Mouse (Mus musculus) lung, adult 2 months (tissue): ENCODE data around the gene Fn3k. TPM values are rescaled to one million over a fixed set of nuclear protein-coding genes. Genes with fewer than 3 reads are reported as not detected.
A peak's percentile ranks its signal among the peaks of the same experiment; 100 is the strongest.

Experiments
- DNase-seq: peaks from one replicate; pipeline ENCODE4 v3.0.0; 2022
- H3K4me1 ChIP-seq: fragments of 200-500 bp; 2 replicates; pipeline ENCODE4 v1.6.1; 2011; ENCODE audit warnings: low read length; ENCODE audit not compliant: control insufficient read depth, insufficient read depth
- H3K4me3 ChIP-seq: fragments of 200-500 bp; replicated peaks from 2 replicates; pipeline ENCODE3; 2011; ENCODE audit warnings: low read depth, mild to moderate bottlenecking, control low read depth, low read length; ENCODE audit errors: extremely low read depth
- CTCF ChIP-seq: fragments of 200-500 bp; IDR thresholded peaks from 2 replicates; pipeline ENCODE4 v1.5.1; 2011; ENCODE audit warnings: mild to moderate bottlenecking, low read length, control low read depth; ENCODE audit not compliant: insufficient read depth
- POLR2A ChIP-seq: fragments of 200-500 bp; IDR thresholded peaks from 2 replicates; pipeline ENCODE4 v1.6.1; 2011; ENCODE audit warnings: low read depth, mild to moderate bottlenecking, control low read depth, low read length, borderline replicate concordance; ENCODE audit errors: extremely low read depth
- WGBS: fragments of 180-500 bp; shearing (Covaris S2); methylation state at CpG from one replicate; pipeline ENCODE4 v1.1.7; 2018; 5-methylcytosine and 5-hydroxymethylcytosine counted together
- polyA plus RNA-seq: library from polyadenylated mRNA; depleted of rRNA; stranded (reverse); fragments of >200 nt; gene quantifications from 2 replicates; pipeline ENCODE4 v1.2.3, GENCODE M21; 2012; rRNA removed

Gene Fn3k
- polyA plus RNA-seq, result 1.7 and 3.3 TPM in 2 replicates

DNA sequence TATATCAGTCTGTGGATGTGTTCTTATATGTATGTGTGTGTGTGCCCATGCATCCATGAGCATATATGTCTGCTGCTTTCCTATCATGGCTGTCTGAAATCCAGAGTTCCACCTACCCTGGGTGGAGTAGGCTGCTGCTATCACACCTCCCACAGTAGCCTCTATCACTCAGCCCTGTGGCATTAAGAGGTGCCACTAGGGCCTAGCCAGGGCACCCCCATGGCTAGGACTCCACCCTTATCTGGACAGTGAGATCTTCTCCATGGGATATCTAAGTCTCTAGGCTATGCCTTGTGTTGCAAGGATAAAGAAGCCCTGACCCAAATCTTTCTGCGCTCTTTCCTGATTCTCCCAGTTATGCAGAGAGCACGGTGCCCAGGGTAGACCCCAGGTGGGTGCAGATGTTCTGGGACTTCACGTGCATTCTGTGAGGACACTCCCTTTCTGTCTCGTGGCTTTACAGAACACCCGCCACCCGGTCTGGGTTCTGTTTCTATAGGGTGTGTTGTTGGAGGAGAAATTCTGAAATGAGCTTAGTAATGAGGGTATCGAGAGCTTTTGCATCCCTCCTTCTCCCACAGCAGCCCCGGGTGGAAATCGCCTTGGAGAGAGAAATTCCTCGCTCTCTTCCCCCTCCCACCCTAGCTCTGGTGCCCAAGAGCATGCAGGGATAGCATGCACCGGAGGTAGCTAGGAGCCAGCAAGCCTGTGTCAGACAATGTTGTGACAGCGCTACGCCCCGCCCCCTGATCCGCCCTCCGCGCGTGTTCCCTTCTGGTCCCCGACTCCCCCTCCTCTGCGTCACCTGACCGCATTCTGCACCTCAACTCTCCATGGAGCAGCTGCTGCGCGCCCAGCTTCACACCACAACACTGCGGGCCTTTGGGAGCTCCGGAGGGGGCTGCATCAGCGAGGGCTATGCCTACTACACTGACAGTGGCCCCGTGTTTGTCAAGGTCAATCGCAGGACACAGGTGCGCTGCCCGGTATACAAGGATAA, at the start of gene Fn3k:
TSS of gene Fn3k (plus strand) at position 758 of the 1,000 bp plus-strand sequence.
- H3K4me3 ChIP-seq, result peak within 1 kb of the TSS; percentile 66
- whole genome bisulfite sequencing, result 6% methylated on average over 30 of the region's 30 CpGs
- peaks cover 4% of the 10 kb centered on the region; the same call in 1 of the 2 replicates for H3K4me1 ChIP-seq
- TF ChIP-seq POLR2A, result peak; percentile 28; the same call in 1 of the 2 replicates
- TF ChIP-seq CTCF, result no peak
- peak; percentile 84 for DNase-seq

GRCm38 (mm10) chr11:121387750-121388553, 46.8 kb upstream of the Fn3k start, which contains the start of gene Rab40b:
Gene Rab40b (minus strand): TSS chr11:121388251.
- Histone ChIP-seq H3K4me3 (peak within 1 kb of the TSS; percentile 72), H3K4me1 (peaks cover 6% of the 10 kb centered on the region)
- WGBS, result 1% methylated on average over 61 of the region's 61 CpGs
- peak; percentile 82 for DNase-seq
- TF ChIP-seq CTCF (no peak), POLR2A (no peak)

DNA sequence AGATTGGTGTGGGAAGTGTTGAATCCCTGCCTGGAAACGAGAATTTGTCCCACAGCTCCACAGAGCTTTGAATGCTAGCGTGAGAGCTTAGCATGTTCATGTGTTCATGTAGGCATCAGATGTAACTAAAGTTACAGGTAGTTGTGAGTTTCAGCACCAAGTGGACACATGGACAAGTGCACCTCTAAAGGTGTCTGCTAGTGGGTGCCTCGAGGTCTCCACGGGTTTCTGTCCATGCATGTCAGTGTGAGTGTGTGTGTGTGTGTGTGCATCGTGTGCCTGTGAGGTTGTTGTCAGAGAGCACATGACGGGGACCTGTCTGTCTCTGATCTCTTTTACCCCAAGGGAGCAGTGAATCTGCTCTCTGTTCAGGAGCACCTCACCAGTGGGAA, 46.2 kb upstream of the Fn3k start:
- Histone ChIP-seq H3K4me3 (peak overlapping the region; percentile 13), H3K4me1 (peaks cover 6% of the 10 kb centered on the region)
- 14% methylated on average over 6 of the region's 6 CpGs for WGBS
- no peak for DNase-seq
- no peak for TF ChIP-seq CTCF
- TF ChIP-seq POLR2A, result no peak

DNA sequence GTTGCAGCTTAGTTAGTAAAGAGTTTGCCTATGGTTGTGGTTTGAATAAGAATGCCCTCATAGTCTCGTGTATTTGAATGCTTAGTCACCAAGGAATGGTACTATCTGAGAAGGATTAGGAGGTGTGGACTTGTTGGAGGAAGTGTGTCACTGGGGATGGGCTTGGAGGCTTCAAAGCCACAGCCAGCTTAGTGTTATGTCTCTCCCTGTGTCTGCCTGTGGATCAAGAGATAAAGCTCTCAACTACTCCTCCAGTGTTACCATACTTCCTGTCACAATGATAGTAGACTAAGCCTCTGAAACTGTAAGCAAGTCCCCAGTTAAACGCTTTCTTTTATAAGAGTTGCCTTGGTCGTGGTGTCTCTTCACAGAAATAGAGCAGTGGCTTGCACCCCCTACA, 43.9 kb upstream of the Fn3k start:
- no peak for DNase-seq
- H3K4me1 ChIP-seq, result peaks cover 6% of the 10 kb centered on the region
- WGBS, result 60% methylated on average over 3 of the region's 3 CpGs
- H3K4me3 ChIP-seq, result no peak overlapping the region
- no peak for TF ChIP-seq CTCF
- no peak for TF ChIP-seq POLR2A

DNA sequence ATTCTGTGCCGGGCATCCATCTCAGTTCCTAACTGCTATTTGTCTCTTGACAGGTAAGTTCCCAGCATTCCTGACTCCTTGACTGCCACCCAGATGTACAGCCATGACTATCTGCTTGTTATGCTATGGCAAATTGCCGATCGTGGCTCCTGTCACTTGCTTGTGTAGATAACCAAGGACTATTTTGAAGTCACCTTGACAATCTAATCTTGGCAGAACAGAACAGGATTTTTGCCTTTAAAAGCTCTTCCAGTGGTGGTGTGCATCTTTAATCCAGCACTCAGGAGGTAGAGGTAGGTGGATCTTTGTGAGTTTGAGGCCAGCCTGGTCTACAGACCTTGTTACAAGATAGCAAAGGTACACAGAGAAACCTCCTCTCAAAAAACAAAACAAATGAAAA, 42.3 kb upstream of the Fn3k start:
- no peak overlapping the region for H3K4me3 ChIP-seq
- no peak for DNase-seq
- 78% methylated on average over 3 of the region's 3 CpGs for WGBS
- H3K4me1 ChIP-seq, result peaks cover 6% of the 10 kb centered on the region
- TF ChIP-seq CTCF (no peak), POLR2A (no peak)

GRCm38 (mm10) chr11:121407366-121408155, 27.2 kb upstream of the Fn3k start:
- no peak for DNase-seq
- 63% methylated on average over 3 of the region's 3 CpGs for WGBS
- TF ChIP-seq CTCF (no peak), POLR2A (no peak)
- no peaks in the 10 kb centered on the region for H3K4me1 ChIP-seq
- H3K4me3 ChIP-seq, result no peak overlapping the region

DNA sequence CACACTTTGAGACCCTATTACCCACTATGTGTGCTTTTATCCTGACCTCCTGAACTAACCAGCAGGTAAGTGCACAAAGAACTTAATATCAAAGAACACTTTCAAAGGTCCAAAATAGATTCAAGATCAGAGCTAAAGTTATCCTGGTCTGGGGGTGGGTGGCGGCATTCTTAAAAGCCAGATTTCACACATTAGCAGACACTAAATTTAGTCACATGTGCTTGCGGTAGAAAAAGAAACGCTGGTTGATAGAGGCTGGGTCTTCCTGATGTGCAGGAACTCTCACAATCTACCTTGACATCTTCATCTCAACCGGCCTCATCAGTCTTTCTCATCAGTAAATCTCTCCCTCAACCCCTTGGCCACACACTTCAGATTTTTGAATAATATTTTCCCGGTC, 20.0 kb upstream of the Fn3k start:
- no peak for DNase-seq

DNA sequence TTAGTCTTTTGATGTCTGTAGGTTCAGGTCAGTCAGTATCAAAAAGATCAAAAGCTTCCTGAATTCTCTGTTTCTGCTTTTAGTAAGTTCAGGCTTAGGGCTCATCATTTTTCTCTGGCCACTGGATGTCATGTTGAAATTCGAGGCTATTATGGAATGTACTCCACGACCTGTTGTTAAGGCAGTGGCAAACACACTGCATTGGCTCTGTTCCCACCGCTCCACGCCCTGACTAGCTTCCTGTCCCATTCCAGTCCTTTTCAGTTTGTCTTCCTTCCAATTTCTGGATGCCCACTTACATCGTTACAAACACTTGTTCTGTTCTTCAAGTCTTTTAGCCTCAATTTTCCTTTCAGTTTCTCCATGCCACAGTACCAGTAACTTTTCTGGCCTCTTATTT, 19.4 kb upstream of the Fn3k start:
- no peak for DNase-seq
- TF ChIP-seq POLR2A (no peak), CTCF (no peak)
- 17% methylated on average over 5 of the region's 5 CpGs for WGBS
- H3K4me1 ChIP-seq, result peaks cover 9% of the 10 kb centered on the region
- H3K4me3 ChIP-seq, result no peak overlapping the region

More for the DNA sequence above, 20.0 kb upstream of the Fn3k start:
- Histone ChIP-seq H3K4me3 (no peak overlapping the region), H3K4me1 (peaks cover 9% of the 10 kb centered on the region)
- 54% methylated on average over 5 of the region's 5 CpGs for WGBS
- TF ChIP-seq CTCF (no peak), POLR2A (no peak)
